Mouse (Mus musculus) embryonic facial prominence, embryonic 12.5 days (tissue): ENCODE results near the gene Slc38a4. TPM values are rescaled to one million over a fixed set of nuclear protein-coding genes. Genes with fewer than 3 reads are reported as not detected.

Source experiments
- ATAC-seq: fragments of 200-750 bp; cut with Nextera tagmentation; 2 replicates; pipeline ENCODE4 v1.8.0; 2017; ENCODE audit not compliant: insufficient number of reproducible peaks, insufficient read depth, low FRiP score, low TSS enrichment
- H3K27ac ChIP-seq: fragments of 300-500 bp; sonication (generic); 2 replicates; pipeline ENCODE4 v1.5.1; 2016; ENCODE audit warnings: mild to moderate bottlenecking
- H3K27me3 ChIP-seq: fragments of 300-500 bp; sonication (generic); 2 replicates; pipeline ENCODE4 v1.6.1; 2016; ENCODE audit warnings: mild to moderate bottlenecking, moderate library complexity
- H3K36me3 ChIP-seq: fragments of 300-500 bp; sonication (generic); 2 replicates; pipeline ENCODE4 v1.6.1; 2016; ENCODE audit warnings: mild to moderate bottlenecking
- H3K4me1 ChIP-seq: fragments of 300-500 bp; sonication (generic); 2 replicates; pipeline ENCODE4 v1.6.1; 2016
- H3K4me2 ChIP-seq: fragments of 300-500 bp; sonication (generic); replicated peaks from 2 replicates; pipeline ENCODE4 v1.6.1; 2016; ENCODE audit warnings: mild to moderate bottlenecking, moderate library complexity
- H3K4me3 ChIP-seq: fragments of 300-500 bp; sonication (generic); 2 replicates; pipeline ENCODE4 v1.5.1; 2016; ENCODE audit warnings: mild to moderate bottlenecking
- H3K9ac ChIP-seq: fragments of 300-500 bp; sonication (generic); 2 replicates; pipeline ENCODE4 v1.6.1; 2016; ENCODE audit warnings: mild to moderate bottlenecking, moderate library complexity
- H3K9me3 ChIP-seq: fragments of 300-500 bp; sonication (generic); 2 replicates; pipeline ENCODE4 v1.6.1; 2016; ENCODE audit warnings: mild to moderate bottlenecking, moderate library complexity
- WGBS: fragments of 180-500 bp; shearing (Covaris S2); methylation state at CpG from one replicate; pipeline ENCODE4 v1.1.7; 2016; 5-methylcytosine and 5-hydroxymethylcytosine counted together
- polyA plus RNA-seq: library from polyadenylated mRNA; unstranded; fragments of >200 nt; fragmentation: Nextera tagmentation; extraction: Ambion mirVana; gene quantifications from 2 replicates; pipeline ENCODE4 v1.2.1, GENCODE M21; 2016

The Slc38a4 gene
- polyA plus RNA-seq, 1 experiment from 2014 or later = 60.1 TPM

GRCm38 (mm10) chr15:97072859-97073826, 17.4 kb upstream of the Slc38a4 start:
- no peak overlapping the region for H3K4me3 ChIP-seq
- peaks cover 4% of the 10 kb centered on the region; the same call in 1 of the 2 replicates for H3K4me1 ChIP-seq
- H3K9ac ChIP-seq = no peak overlapping the region
- no peak overlapping the region for H3K27ac ChIP-seq
- H3K4me2 ChIP-seq = no peak overlapping the region
- ATAC-seq = no peak
- H3K36me3 ChIP-seq = no peaks in the 10 kb centered on the region
- WGBS = 46% methylated on average over 13 of the region's 13 CpGs
- H3K27me3 ChIP-seq = no peaks in the 10 kb centered on the region
- H3K9me3 ChIP-seq = no peaks in the 10 kb centered on the region

- WGBS = 62% methylated on average over 8 of the region's 8 CpGs
- Histone ChIP-seq H3K27me3 (no peaks in the 10 kb centered on the region), H3K4me3 (no peak overlapping the region), H3K9me3 (no peaks in the 10 kb centered on the region), H3K36me3 (no peaks in the 10 kb centered on the region), H3K9ac (no peak overlapping the region), H3K4me1 (no peaks in the 10 kb centered on the region), H3K4me2 (no peak overlapping the region), H3K27ac (no peak overlapping the region)
- ATAC-seq = no peak
These were observed 11.8 kb upstream of the Slc38a4 start for GRCm38 (mm10) chr15:97067340-97068136.

GRCm38 (mm10) chr15:97066937-97067336, 11.2 kb upstream of the Slc38a4 start:
- Histone ChIP-seq H3K9ac (no peak overlapping the region), H3K4me2 (no peak overlapping the region), H3K9me3 (no peaks in the 10 kb centered on the region), H3K27ac (no peak overlapping the region), H3K27me3 (no peaks in the 10 kb centered on the region), H3K4me1 (no peaks in the 10 kb centered on the region), H3K36me3 (no peaks in the 10 kb centered on the region), H3K4me3 (no peak overlapping the region)
- ATAC-seq = no peak
- WGBS = 78% methylated on average over 5 of the region's 5 CpGs

GRCm38 (mm10) chr15:97063211-97063610, 7.5 kb upstream of the Slc38a4 start:
- Histone ChIP-seq H3K4me3 (no peak overlapping the region), H3K9ac (no peak overlapping the region), H3K27me3 (no peaks in the 10 kb centered on the region), H3K9me3 (no peaks in the 10 kb centered on the region), H3K4me1 (0 out of 2 replicates have a peak, but pooled peaks cover 5% of the 10 kb centered on the region), H3K27ac (no peak overlapping the region), H3K4me2 (no peak overlapping the region), H3K36me3 (no peaks in the 10 kb centered on the region)
- WGBS = 92% methylated on average over 5 of the region's 5 CpGs
- no peak for ATAC-seq

- Histone ChIP-seq H3K27me3 (no peaks in the 10 kb centered on the region), H3K4me2 (no peak overlapping the region), H3K36me3 (no peaks in the 10 kb centered on the region), H3K27ac (no peak overlapping the region), H3K4me3 (no peak overlapping the region), H3K9me3 (no peaks in the 10 kb centered on the region), H3K9ac (no peak overlapping the region), H3K4me1 (0 out of 2 replicates have a peak, but pooled peaks cover 5% of the 10 kb centered on the region)
- WGBS = 83% methylated on average over 8 of the region's 8 CpGs
- ATAC-seq = no peak
These were observed 5.2 kb upstream of the Slc38a4 start for GRCm38 (mm10) chr15:97060973-97061372.

- Histone ChIP-seq H3K4me1 (0 out of 2 replicates have a peak, but pooled peaks cover 5% of the 10 kb centered on the region), H3K4me2 (no peak overlapping the region), H3K36me3 (no peaks in the 10 kb centered on the region), H3K9ac (no peak overlapping the region), H3K27ac (no peak overlapping the region), H3K9me3 (no peaks in the 10 kb centered on the region), H3K27me3 (no peaks in the 10 kb centered on the region), H3K4me3 (no peak overlapping the region)
- WGBS = 90% methylated on average over 6 of the region's 6 CpGs
- no peak for ATAC-seq
These were observed 4.8 kb upstream of the Slc38a4 start for GRCm38 (mm10) chr15:97060571-97060970.

GRCm38 (mm10) chr15:97060102-97060501, 4.3 kb upstream of the Slc38a4 start:
- Histone ChIP-seq H3K9me3 (no peaks in the 10 kb centered on the region), H3K4me3 (no peak overlapping the region), H3K4me1 (0 out of 2 replicates have a peak, but pooled peaks cover 5% of the 10 kb centered on the region), H3K4me2 (no peak overlapping the region), H3K27ac (no peak overlapping the region), H3K36me3 (no peaks in the 10 kb centered on the region), H3K9ac (no peak overlapping the region), H3K27me3 (no peaks in the 10 kb centered on the region)
- 85% methylated on average over 14 of the region's 14 CpGs for WGBS
- ATAC-seq = no peak

GRCm38 (mm10) chr15:97059071-97060041, 3.6 kb upstream of the Slc38a4 start:
- Histone ChIP-seq H3K4me2 (no peak overlapping the region), H3K4me1 (0 out of 2 replicates have a peak, but pooled peaks cover 5% of the 10 kb centered on the region), H3K9me3 (peaks cover 6% of the 10 kb centered on the region), H3K27me3 (no peaks in the 10 kb centered on the region), H3K4me3 (no peak overlapping the region), H3K36me3 (no peaks in the 10 kb centered on the region), H3K9ac (no peak overlapping the region), H3K27ac (no peak overlapping the region)
- no peak for ATAC-seq
- 78% methylated on average over 24 of the region's 24 CpGs for WGBS

- peaks cover 10% of the 10 kb centered on the region for H3K9me3 ChIP-seq
- no peak for ATAC-seq
- peak overlapping the region; percentile 45 for H3K4me3 ChIP-seq
- peak overlapping the region; percentile 58 for H3K9ac ChIP-seq
- no peaks in the 10 kb centered on the region for H3K36me3 ChIP-seq
- H3K27ac ChIP-seq = peak overlapping the region; percentile 41; the same call in 1 of the 2 replicates
- peak overlapping the region; percentile 63 for H3K4me2 ChIP-seq
- WGBS = 50% methylated on average over 31 of the region's 31 CpGs
- H3K27me3 ChIP-seq = no peaks in the 10 kb centered on the region
- H3K4me1 ChIP-seq = peaks cover 11% of the 10 kb centered on the region
These were observed 828 bp downstream of the Slc38a4 start for GRCm38 (mm10) chr15:97054767-97055489.

- H3K4me2 ChIP-seq = peak overlapping the region; percentile 63
- H3K27ac ChIP-seq = no peak overlapping the region
- peaks cover 10% of the 10 kb centered on the region for H3K9me3 ChIP-seq
- peak overlapping the region; percentile 45 for H3K4me3 ChIP-seq
- H3K36me3 ChIP-seq = no peaks in the 10 kb centered on the region
- peak overlapping the region; percentile 58 for H3K9ac ChIP-seq
- no peaks in the 10 kb centered on the region for H3K27me3 ChIP-seq
- ATAC-seq = no peak
- WGBS = 44% methylated on average over 15 of the region's 15 CpGs
- H3K4me1 ChIP-seq = peaks cover 14% of the 10 kb centered on the region
These were observed 1.6 kb downstream of the Slc38a4 start for GRCm38 (mm10) chr15:97054131-97054530.
